Mouse (Mus musculus): ENCODE measurements around the gene Rfc5.

DNA sequence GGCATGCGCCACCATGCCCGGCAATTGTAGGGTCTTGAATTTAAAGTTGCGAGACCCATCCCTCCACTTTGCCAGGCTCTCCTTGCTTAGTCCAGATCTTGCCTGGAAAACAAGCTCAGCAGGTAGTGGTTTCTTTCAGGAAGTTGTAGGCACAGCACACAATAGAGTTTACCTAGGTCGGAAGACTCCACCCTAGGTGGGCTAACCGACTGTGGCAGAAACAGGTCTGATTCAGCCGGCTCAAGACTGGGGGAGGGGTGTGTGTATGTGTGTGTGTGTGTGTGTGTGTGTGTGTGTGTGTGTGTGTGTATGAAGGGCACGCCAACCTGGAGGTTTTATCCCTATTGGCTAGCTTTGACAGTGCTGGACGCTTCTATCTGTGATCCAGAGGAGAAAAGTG, 14.8 kb upstream of the Rfc5 start:
- no peak for TF ChIP-seq GATA1 (IDR thresholded peaks at IDR 0.05; ENCODE audit: borderline replicate concordance, low read length)
- no peak for TF ChIP-seq CTCF (IDR thresholded peaks at IDR 0.05; ENCODE audit: low read depth, low read length)
- TF ChIP-seq TAL1 (conservative IDR thresholded peaks at IDR 0.05; ENCODE audit: low read depth, low read length) = no peak
- no peak for TF ChIP-seq POLR2AphosphoS5 (IDR thresholded peaks at IDR 0.05; ENCODE audit: insufficient replicate concordance, low read depth, low read length)
- no peak for TF ChIP-seq GATA2 (IDR thresholded peaks at IDR 0.05; ENCODE audit: borderline replicate concordance, low read depth, low read length)

Measured in G1E (cell line).